Mouse (Mus musculus) MN1 (cell line): ENCODE measurements around the gene Tmem211.

Experiments
- DNase-seq: peaks from one replicate; pipeline ENCODE4 v3.0.0-alpha.2; 2016; ENCODE audit warnings: low spot score

The Tmem211 gene

GRCm38 (mm10) chr5:113280138-113280856 is 53.6 kb downstream of the Tmem211 start:
- peak; percentile 30 for DNase-seq

DNA sequence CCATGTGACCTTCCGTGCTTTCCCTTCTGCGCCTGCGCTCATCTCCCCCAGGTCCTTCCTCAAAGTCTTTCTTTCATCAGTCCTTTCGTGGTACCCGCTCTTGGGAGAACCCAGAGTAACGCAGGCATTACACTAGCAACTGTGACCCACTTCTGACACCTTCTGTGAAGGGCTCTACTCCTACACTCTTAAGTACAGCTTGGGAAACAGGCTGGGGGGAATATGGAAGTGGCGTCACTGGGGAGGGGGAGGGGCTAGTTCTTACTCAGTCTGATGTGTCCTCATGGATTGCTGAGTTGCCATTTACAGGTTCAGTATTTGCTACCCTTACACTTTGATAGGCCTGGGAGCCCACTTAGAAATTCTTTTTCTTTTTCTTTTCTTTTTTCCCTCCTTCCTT is 54.8 kb downstream of the Tmem211 start:
- DNase-seq = no peak

DNA sequence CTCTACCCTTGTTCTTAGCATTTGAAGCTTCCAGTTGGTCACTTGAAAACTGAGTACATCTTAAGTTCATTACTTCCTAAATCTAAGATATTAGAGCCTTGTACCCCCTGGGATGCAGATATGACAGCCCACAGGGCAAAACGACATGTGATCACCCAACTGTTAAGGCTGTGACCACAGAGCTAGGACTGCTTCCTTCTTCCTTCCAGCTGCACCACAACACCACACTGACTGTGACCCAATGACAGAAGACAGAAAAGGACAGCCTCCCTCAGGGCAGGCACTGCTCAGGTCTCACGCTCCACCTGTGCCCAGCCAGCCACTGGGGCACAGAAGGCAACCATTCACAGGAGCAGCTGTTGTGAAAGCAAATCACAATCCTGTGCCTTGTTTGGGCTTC is 57.0 kb downstream of the Tmem211 start:
- no peak for DNase-seq

- DNase-seq = no peak
These were observed 58.8 kb downstream of the Tmem211 start for GRCm38 (mm10) chr5:113285541-113285940.

DNA sequence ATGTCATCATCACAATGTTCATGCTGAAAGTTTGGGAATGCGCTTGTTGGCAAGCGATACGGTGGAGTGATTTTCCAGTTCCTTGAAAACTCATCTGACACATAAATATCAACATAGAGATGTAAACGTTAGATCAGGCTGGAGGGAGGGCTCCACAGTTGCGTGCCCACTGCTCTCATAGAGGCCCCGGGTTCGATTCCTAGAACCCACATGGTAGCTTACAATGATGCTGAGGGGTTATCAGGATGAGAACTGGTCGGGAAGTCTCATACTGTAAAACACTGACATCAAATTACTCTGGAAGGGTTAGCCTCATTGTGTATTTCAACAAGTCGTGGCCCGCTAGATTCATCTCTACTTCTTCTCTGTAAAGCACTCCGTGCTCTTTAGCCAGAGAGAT is 59.3 kb downstream of the Tmem211 start:
- DNase-seq = no peak

DNA sequence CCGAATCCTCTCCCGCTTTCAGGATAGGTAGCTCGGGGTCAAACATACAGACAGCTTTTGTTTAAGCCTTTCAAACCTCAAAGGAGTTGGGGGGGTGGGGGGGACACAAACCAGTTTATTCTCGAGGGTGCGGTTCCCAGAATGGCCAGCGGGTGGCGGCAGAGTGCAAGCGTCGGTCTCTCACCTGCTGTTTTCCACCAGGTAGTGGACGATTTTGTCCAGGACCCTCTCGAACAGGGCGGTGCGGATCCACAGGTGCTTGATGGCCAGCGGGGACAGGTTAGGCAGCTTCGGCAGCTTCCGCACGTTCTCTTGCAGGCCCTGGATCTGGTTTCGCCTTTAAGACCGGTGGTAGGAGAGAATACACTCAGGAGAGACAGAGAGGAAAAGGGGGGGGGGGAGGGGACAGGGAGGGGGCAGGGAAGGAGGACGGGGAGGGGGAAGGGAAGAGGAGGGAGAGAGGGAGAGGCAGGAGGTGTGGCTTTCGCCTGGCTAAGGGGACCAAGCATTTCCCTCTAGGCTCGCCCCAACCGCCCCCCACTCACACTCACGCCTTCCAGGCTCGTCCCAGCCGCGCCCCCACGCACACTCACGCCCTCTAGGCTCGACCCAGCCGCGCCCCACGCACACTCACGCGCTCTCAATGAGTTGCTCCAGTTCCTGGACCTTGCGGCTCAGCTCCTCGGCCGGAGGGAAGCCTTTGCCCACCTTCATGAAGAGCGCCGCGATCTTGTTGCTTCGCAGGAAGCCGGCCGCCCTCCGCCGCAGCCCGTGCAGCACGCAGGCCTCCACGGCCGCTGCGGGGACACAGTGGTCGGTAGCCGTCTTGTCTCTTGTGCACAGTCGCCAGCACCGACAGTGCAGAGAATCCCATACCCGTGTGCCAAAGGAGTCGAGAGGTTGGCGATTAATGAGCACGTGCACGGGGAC is 60.1 kb downstream of the Tmem211 start:
- DNase-seq = peak; percentile 50

- no peak for DNase-seq
These were observed 61.1 kb downstream of the Tmem211 start for GRCm38 (mm10) chr5:113287762-113288161.

GRCm38 (mm10) chr5:113288490-113288889 is 61.8 kb downstream of the Tmem211 start:
- DNase-seq = no peak
